Mouse (Mus musculus) embryonic facial prominence, embryonic 11.5 days (tissue): ENCODE measurements around the gene Camta1. TPM values are rescaled to one million over a fixed set of nuclear protein-coding genes. Genes with fewer than 3 reads are reported as not detected.

Experiments used
- ATAC-seq: fragments of 200-750 bp; cut with Nextera tagmentation; replicated peaks from 2 replicates; pipeline ENCODE4 v1.8.0; 2017; ENCODE audit warnings: low read depth; ENCODE audit not compliant: insufficient number of reproducible peaks, low FRiP score, low TSS enrichment
- DNase-seq: peaks from one replicate; pipeline ENCODE4 v3.0.0-alpha.2; 2015; ENCODE audit warnings: low spot score
- H3K27ac ChIP-seq: fragments of 300-500 bp; sonication (generic); replicated peaks from 2 replicates; pipeline ENCODE4 v1.5.1; 2014; ENCODE audit warnings: mild to moderate bottlenecking, low read depth, low read length, control low read depth
- H3K27me3 ChIP-seq: fragments of 300-500 bp; sonication (generic); 2 replicates; pipeline ENCODE4 v1.6.1; 2014; ENCODE audit warnings: mild to moderate bottlenecking, low read length, moderate library complexity, mixed read lengths; ENCODE audit not compliant: control insufficient read depth, insufficient read depth
- H3K36me3 ChIP-seq: fragments of 300-500 bp; sonication (generic); replicated peaks from 2 replicates; pipeline ENCODE4 v1.6.1; 2014; ENCODE audit warnings: low read depth, mild to moderate bottlenecking, low read length, moderate library complexity, mixed read lengths; ENCODE audit not compliant: control insufficient read depth, insufficient read depth
- H3K4me1 ChIP-seq: fragments of 300-500 bp; sonication (generic); 2 replicates; pipeline ENCODE4 v1.6.1; 2014; ENCODE audit warnings: low read length, mixed read lengths; ENCODE audit not compliant: control insufficient read depth, insufficient read depth
- H3K4me2 ChIP-seq: fragments of 300-500 bp; sonication (generic); 2 replicates; pipeline ENCODE4 v1.6.1; 2014; ENCODE audit warnings: low read depth, mild to moderate bottlenecking, control low read depth, low read length, moderate library complexity
- H3K4me3 ChIP-seq: fragments of 300-500 bp; sonication (generic); 2 replicates; pipeline ENCODE4 v1.5.1; 2014; ENCODE audit warnings: low read depth, low read length, control low read depth
- H3K9ac ChIP-seq: fragments of 300-500 bp; sonication (generic); replicated peaks from 2 replicates; pipeline ENCODE4 v1.6.1; 2014; ENCODE audit warnings: mild to moderate bottlenecking, control low read depth, low read length
- H3K9me3 ChIP-seq: fragments of 300-500 bp; sonication (generic); replicated peaks from 2 replicates; pipeline ENCODE4 v1.6.1; 2016; ENCODE audit warnings: mild to moderate bottlenecking, low read length, inconsistent platforms, mixed read lengths; ENCODE audit not compliant: control insufficient read depth
- WGBS: fragments of 180-500 bp; shearing (Covaris S2); extraction: QIAGEN DNeasy Blood & Tissue Kit; methylation state at CpG from one replicate; pipeline ENCODE4 v1.1.7; 2014; 5-methylcytosine and 5-hydroxymethylcytosine counted together
- polyA plus RNA-seq: library from polyadenylated mRNA; unstranded; fragments of >200 nt; fragmentation: Nextera tagmentation; extraction: Ambion mirVana; gene quantifications from 2 replicates; pipeline ENCODE4 v1.2.1, GENCODE M21; 2014

Gene Camta1
- polyA plus RNA-seq, 1 experiment from 2014 or later = 130 TPM

DNA sequence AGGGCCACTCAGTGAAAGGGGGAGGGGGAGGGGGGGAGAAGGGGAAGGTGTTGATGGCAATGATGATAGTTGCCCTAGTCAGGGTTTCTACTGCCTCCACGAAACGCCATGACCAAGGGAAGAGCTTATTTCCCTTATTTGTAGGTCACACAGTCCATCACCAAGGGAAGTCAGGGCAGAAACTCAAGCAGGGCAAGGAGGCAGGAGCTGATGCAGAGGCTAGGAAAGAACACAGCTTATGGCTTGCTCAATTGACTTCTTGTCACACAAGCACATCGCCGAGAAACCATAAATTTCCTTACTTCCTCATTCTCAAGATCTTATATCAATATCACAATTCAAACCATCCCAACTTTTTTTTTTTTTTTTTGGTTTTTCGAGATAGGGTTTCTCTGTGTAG, 970.4 kb downstream of the Camta1 start:
- H3K9me3 ChIP-seq = no peaks in the 10 kb centered on the region
- no peak for DNase-seq

DNA sequence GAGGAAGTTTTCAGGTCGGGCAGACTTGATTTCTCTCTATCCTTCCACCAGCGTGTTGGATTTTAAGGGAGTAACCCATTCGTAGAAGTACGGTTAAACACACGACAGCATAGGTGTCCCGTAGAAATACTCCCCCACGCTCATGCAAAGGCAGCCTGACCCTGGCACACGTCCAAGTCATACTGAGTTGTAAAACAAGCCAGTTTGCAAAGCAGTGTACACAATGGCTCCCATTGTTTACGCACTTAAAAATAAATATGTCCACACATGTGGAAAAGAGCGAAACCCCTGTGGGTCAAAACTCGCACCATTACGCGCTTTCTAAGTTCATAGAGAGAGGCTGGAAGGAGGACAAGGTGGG, 971.7 kb downstream of the Camta1 start:
- Histone ChIP-seq H3K27me3 (no peaks in the 10 kb centered on the region), H3K4me3 (no peak overlapping the region), H3K4me1 (peaks cover 3% of the 10 kb centered on the region; the same call in 1 of the 2 replicates), H3K27ac (no peak overlapping the region), H3K36me3 (no peaks in the 10 kb centered on the region), H3K9ac (no peak overlapping the region), H3K9me3 (no peaks in the 10 kb centered on the region), H3K4me2 (no peak overlapping the region)
- WGBS = 59% methylated on average over 13 of the region's 13 CpGs
- ATAC-seq = no peak
- no peak for DNase-seq

More for the DNA sequence above, 970.4 kb downstream of the Camta1 start:
- Histone ChIP-seq H3K4me1 (peaks cover 3% of the 10 kb centered on the region; the same call in 1 of the 2 replicates), H3K27ac (no peak overlapping the region), H3K36me3 (no peaks in the 10 kb centered on the region), H3K9ac (no peak overlapping the region), H3K27me3 (no peaks in the 10 kb centered on the region), H3K4me3 (no peak overlapping the region), H3K4me2 (no peak overlapping the region)
- WGBS = 81% methylated on average over 5 of the region's 5 CpGs
- ATAC-seq = no peak

DNA sequence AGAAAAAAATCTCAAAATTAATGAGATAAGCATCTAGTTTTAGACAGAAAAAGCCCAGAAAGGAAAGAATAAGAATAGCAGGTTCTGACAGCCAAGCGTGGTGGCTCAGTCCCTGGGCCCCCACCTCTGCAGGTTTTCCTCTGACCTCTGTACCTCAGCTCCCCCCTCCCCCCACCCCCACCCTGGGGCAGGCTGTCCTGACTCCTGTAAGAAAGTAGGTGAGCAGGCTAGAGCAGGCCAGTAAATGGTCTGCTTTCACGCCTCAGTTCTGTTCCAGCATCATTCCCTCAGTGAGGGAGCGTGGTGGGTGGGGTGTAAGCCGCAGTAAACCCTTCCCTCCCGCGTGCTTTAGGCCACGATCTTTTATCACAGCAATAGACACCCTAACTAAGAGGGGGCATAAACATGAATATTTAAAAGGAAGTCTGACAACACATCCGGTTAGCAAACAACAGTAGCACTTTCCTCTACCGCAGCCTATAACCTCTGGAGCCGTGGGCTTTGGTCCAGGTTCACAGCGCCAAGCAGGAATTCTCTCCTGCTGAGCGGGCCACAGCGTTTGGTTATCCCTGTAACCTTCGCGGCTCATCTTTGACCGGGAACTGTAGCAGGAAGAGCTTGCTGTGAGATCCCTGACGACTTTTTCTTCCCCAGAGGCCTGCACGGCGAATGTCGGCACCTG, 972.3 kb downstream of the Camta1 start:
- Histone ChIP-seq H3K27ac (no peak overlapping the region), H3K36me3 (no peaks in the 10 kb centered on the region), H3K9me3 (no peaks in the 10 kb centered on the region), H3K4me2 (no peak overlapping the region), H3K27me3 (no peaks in the 10 kb centered on the region), H3K9ac (no peak overlapping the region), H3K4me3 (no peak overlapping the region), H3K4me1 (peaks cover 3% of the 10 kb centered on the region; the same call in 1 of the 2 replicates)
- ATAC-seq (no peak), DNase-seq (no peak)
- WGBS = 41% methylated on average over 20 of the region's 20 CpGs

DNA sequence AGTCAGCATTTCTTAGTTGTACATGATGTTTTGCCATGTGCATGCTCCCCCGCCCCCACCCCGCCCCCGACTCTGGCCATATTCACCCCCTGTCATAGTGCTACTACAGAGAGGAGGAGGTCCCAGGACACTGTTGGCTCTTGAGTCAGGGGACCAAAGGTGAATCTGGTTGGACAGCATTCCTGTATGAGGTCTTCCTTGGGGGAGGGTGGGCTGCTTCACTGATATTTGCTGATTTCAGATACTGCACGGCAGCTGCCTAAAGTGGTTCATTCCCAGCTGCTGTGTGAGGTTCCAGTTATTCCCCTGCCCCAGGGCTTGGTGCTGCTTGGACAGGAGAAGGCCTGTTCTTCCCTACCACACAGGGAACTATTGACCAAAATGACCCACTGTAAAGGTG, 973.2 kb downstream of the Camta1 start:
- Histone ChIP-seq H3K36me3 (no peaks in the 10 kb centered on the region), H3K4me1 (peaks cover 3% of the 10 kb centered on the region; the same call in 1 of the 2 replicates), H3K27ac (no peak overlapping the region), H3K9me3 (no peaks in the 10 kb centered on the region), H3K9ac (no peak overlapping the region), H3K4me3 (no peak overlapping the region), H3K4me2 (no peak overlapping the region), H3K27me3 (no peaks in the 10 kb centered on the region)
- WGBS = 73% methylated on average over 4 of the region's 4 CpGs
- ATAC-seq = no peak
- no peak for DNase-seq

DNA sequence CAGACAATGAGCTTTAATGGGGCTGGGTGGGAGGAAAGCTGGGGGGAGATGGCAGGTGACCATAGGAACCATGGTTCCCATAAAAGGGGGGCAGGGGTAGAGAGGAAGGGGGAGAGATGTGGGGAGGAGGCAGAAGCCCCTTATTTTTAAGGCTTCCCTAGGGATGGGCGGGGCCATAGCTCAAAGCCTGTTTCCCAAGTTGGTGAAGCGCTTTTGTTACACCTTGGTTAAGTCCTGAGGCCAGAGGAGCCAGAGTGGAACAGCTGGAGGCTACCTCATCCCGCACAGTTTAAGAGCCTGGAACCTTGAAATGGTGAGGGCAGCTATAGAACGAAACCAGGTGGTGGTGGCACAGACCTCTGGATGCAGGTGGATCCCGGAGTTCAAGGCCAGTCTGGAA, 973.8 kb downstream of the Camta1 start:
- H3K9ac ChIP-seq = no peak overlapping the region
- peaks cover 3% of the 10 kb centered on the region; the same call in 1 of the 2 replicates for H3K4me1 ChIP-seq
- H3K9me3 ChIP-seq = no peaks in the 10 kb centered on the region
- WGBS = 68% methylated on average over 5 of the region's 5 CpGs
- ATAC-seq (no peak), DNase-seq (no peak)
- no peak overlapping the region for H3K27ac ChIP-seq
- H3K4me2 ChIP-seq = no peak overlapping the region
- no peaks in the 10 kb centered on the region for H3K27me3 ChIP-seq
- H3K4me3 ChIP-seq = no peak overlapping the region
- no peaks in the 10 kb centered on the region for H3K36me3 ChIP-seq

DNA sequence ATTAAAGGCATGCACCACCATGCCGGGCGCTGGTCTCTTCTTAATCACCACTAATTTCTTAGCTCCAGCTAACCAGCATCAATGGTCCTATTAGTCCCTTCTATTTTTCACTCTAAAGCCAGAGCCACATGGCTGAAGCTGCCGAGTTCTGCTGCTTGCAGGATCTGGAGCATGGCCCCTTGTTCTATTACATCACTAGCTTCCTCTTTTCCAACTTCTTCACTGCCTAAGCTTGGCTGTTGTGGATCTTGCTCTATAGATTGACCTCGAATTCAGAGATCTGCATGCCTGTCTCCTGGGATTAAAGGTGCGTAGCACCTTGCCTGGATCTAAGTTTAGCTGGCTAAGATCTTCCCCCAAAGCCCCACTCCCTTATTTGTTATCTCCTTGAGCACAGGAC, 979.0 kb downstream of the Camta1 start:
- Histone ChIP-seq H3K9ac (no peak overlapping the region), H3K27ac (no peak overlapping the region), H3K4me2 (no peak overlapping the region), H3K4me1 (no peaks in the 10 kb centered on the region), H3K36me3 (no peaks in the 10 kb centered on the region), H3K4me3 (no peak overlapping the region), H3K9me3 (peaks cover 20% of the 10 kb centered on the region), H3K27me3 (no peaks in the 10 kb centered on the region)
- 91% methylated on average over 5 of the region's 5 CpGs for WGBS
- no peak for ATAC-seq
- no peak for DNase-seq

DNA sequence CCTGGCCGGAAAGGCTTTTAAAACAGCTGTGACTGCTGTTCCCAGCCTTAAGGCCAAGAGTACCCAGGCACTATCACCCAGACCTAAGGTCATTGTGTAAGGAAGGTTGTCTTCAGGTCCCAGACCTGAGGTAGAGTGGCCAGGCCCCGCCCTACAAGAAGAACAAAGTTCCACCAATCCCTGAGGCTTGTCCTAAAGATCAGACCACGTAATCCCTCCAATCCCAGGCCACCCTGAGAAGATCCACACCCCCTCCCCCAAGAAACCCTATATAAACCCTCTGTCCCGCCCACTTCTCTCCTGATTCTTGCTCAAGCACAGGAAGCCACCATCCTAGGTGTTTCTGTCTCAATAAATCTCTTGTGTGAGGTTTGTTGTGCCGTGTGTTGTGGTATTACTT, 981.3 kb downstream of the Camta1 start:
- Histone ChIP-seq H3K9me3 (peaks cover 20% of the 10 kb centered on the region), H3K4me3 (no peak overlapping the region), H3K4me1 (no peaks in the 10 kb centered on the region), H3K9ac (no peak overlapping the region), H3K4me2 (no peak overlapping the region), H3K36me3 (no peaks in the 10 kb centered on the region), H3K27ac (no peak overlapping the region), H3K27me3 (no peaks in the 10 kb centered on the region)
- DNase-seq = no peak
- ATAC-seq = no peak
- WGBS = 83% methylated on average over 5 of the region's 5 CpGs

DNA sequence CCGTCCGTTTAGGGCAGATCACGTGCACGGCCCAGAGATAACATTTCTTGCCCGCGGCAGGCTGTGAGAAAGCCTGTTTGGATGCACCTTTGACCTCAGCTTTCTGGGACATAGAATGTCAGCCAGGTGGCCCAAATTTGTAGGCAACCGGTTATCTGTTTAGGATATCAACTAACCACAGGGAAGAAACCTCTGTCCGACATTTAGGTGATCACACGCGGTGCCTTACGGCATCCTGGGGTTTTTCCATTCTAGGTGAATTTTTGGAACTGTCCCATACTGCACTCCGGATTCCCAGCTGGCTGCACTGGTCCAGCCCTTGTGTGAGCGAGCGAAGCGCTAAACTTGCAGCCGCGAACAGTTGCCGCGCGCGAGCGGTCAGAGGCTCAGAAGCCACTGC, 982.0 kb downstream of the Camta1 start:
- Histone ChIP-seq H3K27ac (no peak overlapping the region), H3K9me3 (peaks cover 20% of the 10 kb centered on the region), H3K4me3 (no peak overlapping the region), H3K9ac (no peak overlapping the region), H3K4me1 (no peaks in the 10 kb centered on the region), H3K4me2 (no peak overlapping the region), H3K27me3 (no peaks in the 10 kb centered on the region), H3K36me3 (no peaks in the 10 kb centered on the region)
- no peak for ATAC-seq
- DNase-seq = no peak
- 94% methylated on average over 22 of the region's 22 CpGs for WGBS
